Mouse (Mus musculus) cerebellum, postnatal 4 days (tissue): Measurements from ENCODE around the gene Inpp5f.
"Not testable (repeated sequence)": the region's sequence is repeated elsewhere in the genome, so short reads cannot be mapped to it uniquely, and the experiment has no call there.

Experiments used
- DNase-seq, 2 experiments: peaks; one replicate each; pipeline ENCODE4 v3.0.0; 2022; ENCODE audit warnings: low spot score in 2 of 2, mixed read lengths in 1 of 2

Gene Inpp5f

GRCm38 (mm10) chr7:128592936-128593241 lies 18.2 kb upstream of the Inpp5f start:
- DNase-seq, result no peak

- no peak for DNase-seq
These were observed 14.9 kb upstream of the Inpp5f start for GRCm38 (mm10) chr7:128596274-128596673.

- no peak for DNase-seq
These were observed 12.1 kb upstream of the Inpp5f start for GRCm38 (mm10) chr7:128599072-128599471.

GRCm38 (mm10) chr7:128601826-128602225 lies 9.3 kb upstream of the Inpp5f start:
- DNase-seq, result no peak

GRCm38 (mm10) chr7:128609936-128610335 lies 1.2 kb upstream of the Inpp5f start:
- not testable (repeated sequence) for DNase-seq

- no peak for DNase-seq
These were observed 638 bp upstream of the Inpp5f start for GRCm38 (mm10) chr7:128610490-128610889.

GRCm38 (mm10) chr7:128611799-128612411 lies 777 bp downstream of the Inpp5f start:
- no peak for DNase-seq

GRCm38 (mm10) chr7:128612521-128613181 lies 1.5 kb downstream of the Inpp5f start:
- no peak for DNase-seq

- no peak for DNase-seq
These were observed 2.5 kb downstream of the Inpp5f start for GRCm38 (mm10) chr7:128613578-128613977.

- no peak for DNase-seq
These were observed 6.5 kb downstream of the Inpp5f start for GRCm38 (mm10) chr7:128617587-128617986.

- DNase-seq, result no peak
These were observed 9.1 kb downstream of the Inpp5f start for GRCm38 (mm10) chr7:128620178-128620577.

- no peak for DNase-seq
These were observed 11.3 kb downstream of the Inpp5f start for GRCm38 (mm10) chr7:128622266-128622961.

- DNase-seq, result no peak
These were observed 11.9 kb downstream of the Inpp5f start for GRCm38 (mm10) chr7:128622994-128623393.

GRCm38 (mm10) chr7:128625382-128625781 lies 14.3 kb downstream of the Inpp5f start:
- no peak for DNase-seq

GRCm38 (mm10) chr7:128626601-128627000 lies 15.5 kb downstream of the Inpp5f start:
- DNase-seq, result no peak

- DNase-seq, result no peak
These were observed 16.1 kb downstream of the Inpp5f start for GRCm38 (mm10) chr7:128627251-128627650.

GRCm38 (mm10) chr7:128627723-128628122 lies 16.6 kb downstream of the Inpp5f start:
- DNase-seq, result no peak

- no peak for DNase-seq
These were observed 22.0 kb downstream of the Inpp5f start for GRCm38 (mm10) chr7:128633156-128633555.

GRCm38 (mm10) chr7:128639925-128640485 lies 28.9 kb downstream of the Inpp5f start:
- no peak for DNase-seq

GRCm38 (mm10) chr7:128641571-128641970 lies 30.4 kb downstream of the Inpp5f start:
- DNase-seq, result no peak

- DNase-seq, result no peak
These were observed 31.3 kb downstream of the Inpp5f start for GRCm38 (mm10) chr7:128642386-128642785.

- DNase-seq, result no peak
These were observed 45.8 kb downstream of the Inpp5f start for GRCm38 (mm10) chr7:128656970-128657369.

- DNase-seq, result no peak
These were observed 52.8 kb downstream of the Inpp5f start for GRCm38 (mm10) chr7:128663906-128664305.
